ENCODE assay signal across 23 mouse cellular contexts in genomic region chr13:92762322-92762721, GRCm38 (mm10). TPM values are rescaled to one million over a fixed set of nuclear protein-coding genes. Genes with fewer than 3 reads are reported as not detected.
"Had no signal": no experiment of that assay in that cellular context is flagged by ENCODE, and none has a peak within 500 bp of the region (broad histone marks: within the 10 kb centered on the region; RNA-seq: fewer than 3 reads in every experiment).

No protein-coding gene starts in this region.

- ATAC-seq: forebrain, embryonic 13.5 days; forebrain, embryonic 14.5 days; forebrain, embryonic 15.5 days; forebrain, embryonic 16.5 days; forebrain, postnatal 0 days had no signal

- DNase-seq: cerebellum, adult 2 months; cerebellum, adult 8-10 months; cerebellum, adult 9-10 months; cerebellum, adult 9-11 months; cerebellum, postnatal 14 days; cerebellum, postnatal 25 days; cerebellum, postnatal 36 days; embryo, embryonic 11 days; forebrain, postnatal 0 days; gastrocnemius, adult 2 months; gastrocnemius, postnatal 10 days; gastrocnemius, postnatal 14 days; gastrocnemius, postnatal 25 days; gastrocnemius, postnatal 36 days; heart, adult 18-20 months; heart, adult 2 months had no signal

RNA-seq across cellular contexts. Expression of gene Thbs4, which starts 32.3 kb away (rescaled TPM):
- total RNA-seq: common myeloid progenitor, adult 5-6 weeks; granulocyte monocyte progenitor cell, adult 5-6 weeks had no signal
- polyA plus RNA-seq: erythroblast, embryonic 14.5 days had no signal
